Mouse (Mus musculus): Measurements from ENCODE around the gene Magea10. TPM values are rescaled to one million over a fixed set of nuclear protein-coding genes. Genes with fewer than 3 reads are reported as not detected.

Magea10 gene
- polyA plus RNA-seq (2012; rRNA removed) = not detected in 2 replicates

GRCm38 (mm10) chrX:72386758-72387157, at the start of gene Magea10:
TSS of gene Magea10 (minus strand) at chrX:72386858.

Other genes starting within 250 kb of the Magea10 start
- not detected in 2 replicates for gene Magea4, start 164.8 kb downstream of the Magea10 start, polyA plus RNA-seq (2012; rRNA removed)
- gene Gabre, start 112.1 kb downstream of the Magea10 start, polyA plus RNA-seq (2012; rRNA removed) = 0.13 and 0.34 TPM in 2 replicates

Data from liver, embryonic 14 days (tissue).